Mouse (Mus musculus) kidney, adult 9 months (tissue): ENCODE data around the gene Acad10.
A peak's percentile ranks its signal among the peaks of the same experiment; 100 is the strongest.
"Not testable (repeated sequence)": the region's sequence is repeated elsewhere in the genome, so short reads cannot be mapped to it uniquely, and the experiment has no call there.

Experiments used
- DNase-seq: peaks from one replicate; pipeline ENCODE4 v3.0.0; 2022

Gene Acad10

GRCm38 (mm10) chr5:121656866-121657265 is 3.4 kb downstream of the Acad10 start:
- DNase-seq = peak; percentile 65

- peak; percentile 61 for DNase-seq
These were observed 5.8 kb downstream of the Acad10 start for GRCm38 (mm10) chr5:121654526-121654925.

- DNase-seq = no peak
These were observed 11.2 kb downstream of the Acad10 start for GRCm38 (mm10) chr5:121649134-121649533.

GRCm38 (mm10) chr5:121639601-121640000 is 20.7 kb downstream of the Acad10 start:
- no peak for DNase-seq

- DNase-seq = no peak
These were observed 23.0 kb downstream of the Acad10 start for GRCm38 (mm10) chr5:121637296-121637695.

GRCm38 (mm10) chr5:121634668-121635067 is 25.6 kb downstream of the Acad10 start:
- DNase-seq = no peak

- DNase-seq = no peak
These were observed 27.5 kb downstream of the Acad10 start for GRCm38 (mm10) chr5:121632804-121633203.

GRCm38 (mm10) chr5:121631106-121631647 is 29.1 kb downstream of the Acad10 start:
- DNase-seq = not testable (repeated sequence)

GRCm38 (mm10) chr5:121627871-121628270 is 32.4 kb downstream of the Acad10 start:
- peak; percentile 83 for DNase-seq

- DNase-seq = no peak
These were observed 37.1 kb downstream of the Acad10 start for GRCm38 (mm10) chr5:121623241-121623640.

- no peak for DNase-seq
These were observed 39.2 kb downstream of the Acad10 start for GRCm38 (mm10) chr5:121621102-121621501.

GRCm38 (mm10) chr5:121618592-121619513 is 41.5 kb downstream of the Acad10 start, which contains the start of gene Acad12:
Acad12 (minus strand) TSS chr5:121618938.
- peak; percentile 88 for DNase-seq

- DNase-seq = not testable (repeated sequence)
These were observed 45.4 kb downstream of the Acad10 start for GRCm38 (mm10) chr5:121614921-121615320.

GRCm38 (mm10) chr5:121612036-121612435 is 48.3 kb downstream of the Acad10 start:
- DNase-seq = peak; percentile 47

GRCm38 (mm10) chr5:121609556-121610135 is 50.7 kb downstream of the Acad10 start:
- not testable (repeated sequence) for DNase-seq

- DNase-seq = peak; percentile 86
These were observed 54.2 kb downstream of the Acad10 start for GRCm38 (mm10) chr5:121606151-121606550.

- DNase-seq = peak; percentile 55
These were observed 56.5 kb downstream of the Acad10 start for GRCm38 (mm10) chr5:121603815-121604214.

- DNase-seq = peak; percentile 95
These were observed 58.6 kb downstream of the Acad10 start for GRCm38 (mm10) chr5:121601547-121602299.

GRCm38 (mm10) chr5:121598871-121599610 is 61.3 kb downstream of the Acad10 start:
- DNase-seq = no peak

- no peak for DNase-seq
These were observed 62.2 kb downstream of the Acad10 start for GRCm38 (mm10) chr5:121597991-121598537.

GRCm38 (mm10) chr5:121597332-121597731 is 63.0 kb downstream of the Acad10 start:
- DNase-seq = no peak

- no peak for DNase-seq
These were observed 64.1 kb downstream of the Acad10 start for GRCm38 (mm10) chr5:121596226-121596625.
